Mouse (Mus musculus) erythroblast, embryonic 14.5 days (primary cell): ENCODE measurements around the gene Polr2b.

ENCODE experiments used
- GATA1 ChIP-seq: IDR thresholded peaks from 2 replicates; pipeline ENCODE4 v1.6.1; 2012; ENCODE audit warnings: low read length, inconsistent platforms, mixed read lengths
- TAL1 ChIP-seq: IDR thresholded peaks from 3 replicates; pipeline ENCODE4 v1.6.1; 2012; ENCODE audit warnings: low read length, inconsistent platforms, mixed read lengths

GRCm38 (mm10) chr5:77266066-77266885 is 43.7 kb upstream of the Polr2b start:
- no peak for TF ChIP-seq GATA1
- TF ChIP-seq TAL1: no peak
